Mouse (Mus musculus) MEL (cell line): Measurements from ENCODE around the gene Zfp352.

ENCODE experiments used
- CHD2 ChIP-seq: IDR thresholded peaks from 2 replicates; pipeline ENCODE4 v1.6.1; 2011; ENCODE audit warnings: low read length, improper control_type of control experiment
- CTCF ChIP-seq, 3 experiments: IDR thresholded peaks in 2 of 3; conservative IDR thresholded peaks in 1 of 3; 2 replicates each; pipeline ENCODE4 v1.5.1; 2011 to 2012; ENCODE audit warnings: low read length in 3 of 3, low read depth in 2 of 3, mild to moderate bottlenecking in 2 of 3, improper control_type of control experiment in 1 of 3, inconsistent platforms in 1 of 3, mixed read lengths in 1 of 3, moderate library complexity in 1 of 3; ENCODE audit not compliant: control insufficient read depth in 1 of 3, insufficient read depth in 1 of 3, poor library complexity in 1 of 3, severe bottlenecking in 1 of 3

GRCm38 (mm10) chr4:90174036-90174435 is 44.6 kb upstream of the Zfp352 start:
- no peak for TF ChIP-seq CHD2
- TF ChIP-seq CTCF (IDR thresholded peaks at IDR 0.05 in 2 of 3, conservative IDR thresholded peaks at IDR 0.05 in 1 of 3; ENCODE audit: control insufficient read depth in 1 of 3, insufficient read depth in 1 of 3, low read depth in 2 of 3, low read length in 3 of 3, poor library complexity in 1 of 3, severe bottlenecking in 1 of 3): no peak
